Mouse (Mus musculus) A20 (cell line): ENCODE measurements around the gene Trub1.
A peak's percentile ranks its signal among the peaks of the same experiment; 100 is the strongest.

Experiments used
- DNase-seq: peaks from one replicate; pipeline ENCODE4 v3.0.0-alpha.2; 2011; ENCODE audit warnings: low read depth, low spot score

The Trub1 gene

DNA sequence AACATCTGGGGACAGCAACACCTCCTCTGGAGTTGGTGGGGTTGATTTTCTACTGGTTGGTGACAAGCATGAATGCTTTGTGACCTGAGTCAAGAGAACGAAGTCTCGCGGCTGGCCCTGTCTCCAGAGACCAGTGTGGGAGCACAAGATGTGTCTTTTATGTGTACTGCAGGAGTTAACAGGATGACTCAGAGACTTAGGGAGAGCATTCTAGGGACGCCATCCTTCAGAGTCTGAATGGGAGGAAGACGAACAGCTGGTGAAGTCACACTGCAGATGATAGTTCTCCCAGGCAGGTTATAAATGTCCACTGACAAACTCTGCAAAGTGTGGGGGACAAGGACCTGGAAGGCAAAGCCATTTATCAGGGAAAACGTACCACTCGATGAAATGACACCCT is 11.2 kb upstream of the Trub1 start:
- DNase-seq = no peak

DNA sequence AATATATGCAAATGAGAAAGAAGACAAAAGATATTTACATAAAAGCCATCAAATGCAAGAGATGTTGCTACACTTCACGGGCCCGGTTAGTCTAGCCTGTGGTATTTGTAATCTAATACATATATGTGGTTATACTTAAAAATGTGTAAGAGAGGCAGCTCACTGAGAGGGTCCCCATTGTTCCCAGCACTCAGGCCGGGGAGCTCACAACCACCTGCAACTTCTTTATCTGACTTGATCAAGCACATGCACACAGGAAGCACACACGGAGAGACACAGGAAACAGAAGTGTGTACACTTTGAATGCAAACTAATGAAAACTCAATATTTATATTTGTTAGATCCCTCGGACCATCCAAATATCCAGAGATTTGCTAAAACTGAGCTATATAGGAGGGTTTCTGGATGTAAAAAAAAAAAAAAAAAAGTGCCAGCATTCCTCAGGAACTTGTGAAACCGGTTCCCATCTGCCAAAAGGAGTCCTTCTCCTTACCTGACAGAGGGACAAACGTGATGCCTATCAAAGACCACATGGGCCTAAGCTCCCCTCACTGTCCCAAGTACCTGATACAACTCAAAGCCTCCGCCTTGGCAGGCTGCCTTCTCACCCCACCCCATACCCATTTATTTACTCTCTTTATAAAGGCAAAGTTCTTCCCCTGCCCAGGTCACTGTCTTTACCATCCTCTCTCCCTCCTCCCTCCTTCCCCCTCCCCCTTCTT is 9.6 kb upstream of the Trub1 start:
- no peak for DNase-seq

DNA sequence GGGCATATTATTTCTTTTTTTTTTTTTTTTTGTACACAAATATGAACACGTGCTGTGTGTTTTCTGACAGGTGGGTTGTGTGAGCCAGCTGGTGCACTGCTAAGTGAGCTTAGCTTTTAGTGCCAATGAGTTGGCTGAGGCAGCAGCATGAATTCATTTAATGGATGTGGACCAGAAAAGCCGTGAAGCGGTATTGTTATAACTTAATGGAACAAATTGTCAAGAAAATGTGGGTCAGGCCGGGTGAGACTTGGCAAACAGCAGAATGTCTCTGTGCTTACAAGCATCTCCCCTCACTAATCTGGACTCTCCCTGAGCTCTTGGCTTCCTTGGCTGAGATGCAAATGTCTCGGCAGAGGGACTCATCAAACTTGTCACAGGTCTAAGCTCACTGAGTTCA is 7.7 kb upstream of the Trub1 start:
- no peak for DNase-seq

DNA sequence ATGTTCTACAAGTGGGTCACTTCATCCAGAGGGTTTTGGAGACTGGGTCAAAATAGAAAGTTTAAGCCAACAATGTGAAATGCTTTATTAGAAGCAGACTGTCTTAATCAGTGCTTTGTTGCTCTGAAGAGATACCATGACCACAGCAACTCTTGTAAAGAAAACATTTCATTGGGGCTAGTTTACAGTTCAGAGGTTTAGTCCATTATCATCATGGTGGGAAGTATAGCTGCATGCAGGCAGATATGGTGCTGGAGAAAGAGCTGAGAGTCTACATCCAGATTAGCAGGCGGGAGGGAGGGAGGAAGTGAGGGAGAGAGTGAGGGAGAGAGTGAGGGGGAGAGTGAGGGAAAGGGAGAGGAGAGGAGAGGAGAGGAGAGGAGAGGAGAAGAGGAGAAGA is 1.9 kb upstream of the Trub1 start:
- no peak for DNase-seq

DNA sequence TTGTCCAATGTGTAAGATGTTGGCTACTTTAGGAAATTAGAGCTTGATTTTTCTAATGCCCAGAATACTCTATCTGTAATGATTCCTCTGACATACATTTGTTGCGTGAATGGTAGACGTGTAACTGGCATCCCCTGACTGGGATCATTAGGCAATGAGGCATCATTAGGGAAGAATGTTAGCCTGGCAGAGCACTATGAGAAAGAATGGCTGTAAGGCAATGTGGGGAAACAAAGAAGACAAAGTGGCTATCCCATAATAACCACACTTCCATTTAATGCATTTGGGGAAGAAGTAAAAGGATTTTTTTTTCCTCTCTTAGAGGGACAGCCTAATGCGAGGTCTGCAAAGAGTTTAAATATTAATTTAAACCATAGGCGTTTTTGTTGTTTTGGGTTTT is 950 bp upstream of the Trub1 start:
- no peak for DNase-seq

DNA sequence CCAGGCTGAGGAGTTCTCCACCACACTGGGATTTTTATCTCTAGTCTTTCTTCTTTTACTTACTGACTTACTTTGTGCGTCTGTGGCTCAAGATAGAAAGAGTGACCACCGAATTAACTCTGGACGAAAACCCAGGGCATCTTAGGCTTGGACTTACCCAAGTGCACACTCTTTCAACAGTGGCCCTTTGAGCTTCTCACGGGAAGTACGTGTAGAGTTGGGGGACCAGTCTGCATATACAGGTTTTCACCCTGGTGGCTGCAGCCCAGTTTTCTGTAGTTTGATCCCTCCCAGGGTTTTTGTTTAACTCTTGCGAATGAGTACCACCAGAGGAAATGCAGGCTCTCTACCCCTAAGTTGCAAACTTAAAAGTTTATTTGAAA is 497 bp downstream of the Trub1 start:
- DNase-seq = no peak

DNA sequence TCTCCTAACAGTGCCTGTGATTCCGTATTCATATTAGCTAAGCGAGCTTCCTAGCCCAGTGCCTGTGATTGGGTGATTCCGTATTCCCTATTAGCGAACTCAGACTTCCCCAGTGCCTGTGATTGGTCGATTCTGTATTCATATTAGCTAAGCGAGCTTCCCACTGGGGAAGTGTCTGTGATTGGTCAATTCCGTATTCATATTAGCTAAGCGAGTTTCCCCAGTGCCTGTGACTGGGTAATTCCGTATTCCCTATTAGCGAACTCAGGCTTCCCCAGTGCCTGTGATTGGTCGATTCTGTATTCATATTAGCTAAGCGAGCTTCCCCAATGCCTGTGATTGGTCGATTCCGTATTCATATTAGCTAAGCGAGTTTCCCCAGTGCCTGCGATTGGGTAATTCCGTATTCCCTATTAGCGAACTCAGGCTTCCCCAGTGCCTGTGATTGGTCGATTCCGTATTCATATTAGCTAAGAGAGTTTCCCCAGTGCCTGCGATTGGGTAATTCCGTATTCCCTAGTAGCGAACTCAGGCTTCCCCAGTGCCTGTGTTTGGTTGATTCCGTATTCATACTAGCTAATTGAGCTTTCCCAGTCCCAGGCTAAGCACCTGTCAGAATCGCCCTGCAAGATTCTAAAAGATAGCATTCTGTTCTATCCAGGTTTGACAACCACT is 2.7 kb downstream of the Trub1 start:
- no peak for DNase-seq

DNA sequence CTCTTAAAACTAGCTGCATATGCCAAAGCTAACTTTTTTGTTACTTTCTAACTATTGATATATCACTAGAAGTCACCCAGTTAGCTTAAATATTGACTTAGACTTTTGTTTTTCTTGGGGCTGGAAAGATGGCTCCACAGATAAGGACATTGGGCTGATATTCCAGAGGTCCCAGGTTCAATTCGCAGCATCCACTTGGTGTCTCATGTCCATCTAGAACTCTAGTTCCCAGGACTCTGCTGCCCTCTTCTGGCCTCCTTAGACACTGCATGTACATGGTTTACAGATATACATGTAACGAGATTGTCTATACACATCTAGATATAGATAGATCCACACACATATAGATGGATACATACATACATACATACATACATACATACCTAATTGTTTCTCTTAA is 4.4 kb downstream of the Trub1 start:
- peak; percentile 68 for DNase-seq

DNA sequence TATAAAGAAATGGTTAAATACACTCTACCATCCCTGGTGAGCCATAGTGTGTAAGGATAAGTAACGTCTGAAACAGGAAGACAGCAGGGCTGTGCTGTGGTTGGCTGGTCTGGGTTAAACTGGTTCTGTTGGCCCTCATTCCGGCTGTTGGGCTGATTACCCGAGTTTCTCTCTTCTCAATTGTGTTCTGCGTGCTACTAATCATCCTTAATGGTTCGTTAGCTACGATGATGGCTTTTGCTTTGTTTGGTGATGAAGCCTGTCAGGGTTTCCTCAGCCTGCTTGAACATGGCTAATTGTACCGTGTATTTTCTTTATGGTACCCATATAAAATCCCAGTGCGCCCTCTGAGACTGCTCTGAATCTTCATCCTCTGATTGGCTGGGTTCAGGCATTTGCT is 11.0 kb downstream of the Trub1 start:
- DNase-seq = no peak

DNA sequence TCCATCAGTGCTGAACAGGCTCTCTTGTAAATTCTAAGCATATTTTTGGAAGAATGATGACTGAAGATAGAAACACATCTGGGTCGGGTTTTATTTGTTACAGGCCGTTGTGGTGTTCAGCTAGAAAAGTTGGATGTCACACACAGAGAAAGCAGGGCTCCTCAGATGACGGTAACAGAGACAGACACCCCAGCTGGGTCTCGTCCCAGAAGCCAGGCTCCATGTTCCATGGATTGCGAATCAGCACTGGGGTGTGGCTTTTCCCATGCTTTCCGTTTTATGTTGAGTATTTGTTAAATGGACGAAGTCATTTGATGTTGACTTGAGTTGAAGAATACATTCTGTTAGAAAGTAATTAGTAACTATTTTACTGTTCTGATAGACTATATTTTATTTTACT is 13.0 kb downstream of the Trub1 start:
- no peak for DNase-seq

DNA sequence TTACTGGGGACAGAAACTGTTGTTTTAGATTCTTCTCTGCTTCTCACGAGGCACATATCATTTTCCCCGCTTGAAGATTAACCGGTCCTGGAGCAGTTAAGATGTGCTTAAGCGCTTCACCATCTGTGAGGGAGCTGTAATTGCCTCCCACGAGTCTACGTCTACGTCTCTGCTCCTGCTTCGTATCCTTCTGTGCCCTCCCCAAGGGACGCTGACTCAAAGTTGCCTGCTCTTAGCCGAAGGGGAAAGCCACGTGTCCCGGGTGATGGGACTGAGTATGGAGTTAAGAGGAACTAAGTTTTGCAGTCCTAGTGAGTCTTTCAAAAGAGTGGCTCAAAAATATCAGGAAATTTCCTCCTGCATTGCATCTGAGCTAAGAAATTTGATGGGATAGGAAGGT is 18.3 kb downstream of the Trub1 start:
- no peak for DNase-seq

DNA sequence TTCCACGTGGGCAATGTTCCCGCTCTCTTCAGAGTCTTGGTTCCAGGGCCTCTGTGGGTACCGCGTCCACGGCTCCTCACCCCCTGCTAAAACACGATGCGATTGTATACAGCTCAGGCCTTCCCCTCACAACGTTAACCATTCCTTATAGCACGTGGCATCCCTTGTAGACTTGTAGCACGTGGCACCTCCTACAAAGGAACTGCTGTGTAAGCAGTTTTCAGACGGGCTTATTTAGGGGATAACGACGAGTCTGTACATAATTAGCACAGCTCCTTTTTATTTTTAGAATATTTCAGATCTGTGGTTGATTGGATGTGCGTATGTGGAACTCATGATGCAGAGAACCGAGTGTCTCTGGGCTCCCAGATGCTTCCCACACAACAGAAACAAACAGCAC is 19.5 kb downstream of the Trub1 start:
- DNase-seq = no peak

DNA sequence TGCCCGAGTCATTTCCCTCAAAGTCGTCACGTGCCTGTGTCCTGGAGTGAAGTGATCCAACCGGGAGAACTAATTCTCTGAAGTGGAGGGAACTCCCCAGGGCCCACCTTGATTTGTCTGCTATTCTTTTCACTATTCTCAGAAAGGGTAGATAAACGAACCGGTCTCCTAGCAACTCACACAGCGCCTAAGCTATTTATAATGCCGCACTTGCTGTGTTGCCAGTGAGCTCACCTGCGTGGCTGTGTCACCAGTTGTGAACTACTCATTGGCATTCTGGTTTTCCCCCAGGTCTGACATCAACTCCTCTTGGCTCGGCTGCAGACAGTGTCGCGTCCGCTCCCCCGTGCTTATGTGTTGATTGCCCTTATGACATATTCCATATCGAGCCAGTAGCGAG is 20.6 kb downstream of the Trub1 start:
- DNase-seq = no peak

DNA sequence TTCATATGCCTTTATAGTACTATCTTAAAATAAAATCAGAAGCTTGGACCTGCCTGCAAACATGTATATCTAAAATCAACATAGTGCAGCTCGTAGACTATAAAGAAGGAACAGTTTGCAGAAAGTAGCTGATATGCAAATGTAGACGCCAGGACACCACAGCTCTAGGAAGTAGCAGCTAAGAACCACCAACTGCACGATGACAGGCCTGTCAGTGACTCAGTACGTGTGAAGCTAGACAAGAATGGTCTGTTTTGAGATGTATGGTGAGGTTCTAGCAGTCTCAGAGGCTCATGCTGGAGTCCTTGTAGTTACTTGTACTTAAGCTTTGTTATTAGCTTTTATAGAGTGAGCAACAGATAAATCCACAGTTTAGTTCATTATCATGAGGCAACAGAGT is 22.6 kb downstream of the Trub1 start:
- peak; percentile 23 for DNase-seq

DNA sequence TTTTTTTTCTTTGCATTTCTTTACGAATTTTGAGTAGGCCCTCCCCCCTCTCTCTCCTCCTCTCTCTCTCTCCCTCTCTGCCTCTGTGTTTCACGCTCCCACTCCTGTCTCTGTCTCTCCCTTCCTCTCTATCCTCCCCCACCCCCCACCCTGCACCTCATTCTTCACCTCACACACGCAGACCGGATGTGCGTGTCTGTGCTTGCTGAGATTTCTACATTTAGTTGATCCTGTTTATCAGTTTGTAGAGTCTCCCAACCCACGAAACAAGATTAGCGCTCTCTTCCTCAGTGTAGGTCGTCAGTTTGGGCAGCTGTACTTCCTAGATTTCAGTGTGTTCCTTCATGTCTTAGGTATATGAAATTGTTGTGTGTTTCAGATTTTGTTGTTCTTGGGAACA is 24.6 kb downstream of the Trub1 start:
- DNase-seq = no peak

DNA sequence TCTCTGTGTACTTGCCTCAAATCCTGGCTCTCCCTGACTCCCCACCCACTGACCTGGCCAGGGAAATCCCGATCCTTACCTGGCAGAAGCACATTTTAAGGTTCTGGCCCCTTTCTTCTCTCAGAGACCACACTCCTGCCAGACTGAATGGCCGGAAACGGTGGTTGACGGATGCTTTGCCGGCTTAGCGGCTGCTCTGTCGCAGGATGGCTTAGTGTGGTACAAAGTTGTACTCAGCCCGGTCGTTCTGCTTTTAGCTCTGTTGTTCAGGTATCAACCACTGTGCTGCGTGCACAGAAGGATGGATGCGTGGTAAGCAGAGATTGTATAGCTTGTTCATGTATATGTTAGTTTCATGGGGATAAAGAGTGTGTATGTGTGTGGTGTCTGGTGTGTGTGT is 25.3 kb downstream of the Trub1 start:
- no peak for DNase-seq

DNA sequence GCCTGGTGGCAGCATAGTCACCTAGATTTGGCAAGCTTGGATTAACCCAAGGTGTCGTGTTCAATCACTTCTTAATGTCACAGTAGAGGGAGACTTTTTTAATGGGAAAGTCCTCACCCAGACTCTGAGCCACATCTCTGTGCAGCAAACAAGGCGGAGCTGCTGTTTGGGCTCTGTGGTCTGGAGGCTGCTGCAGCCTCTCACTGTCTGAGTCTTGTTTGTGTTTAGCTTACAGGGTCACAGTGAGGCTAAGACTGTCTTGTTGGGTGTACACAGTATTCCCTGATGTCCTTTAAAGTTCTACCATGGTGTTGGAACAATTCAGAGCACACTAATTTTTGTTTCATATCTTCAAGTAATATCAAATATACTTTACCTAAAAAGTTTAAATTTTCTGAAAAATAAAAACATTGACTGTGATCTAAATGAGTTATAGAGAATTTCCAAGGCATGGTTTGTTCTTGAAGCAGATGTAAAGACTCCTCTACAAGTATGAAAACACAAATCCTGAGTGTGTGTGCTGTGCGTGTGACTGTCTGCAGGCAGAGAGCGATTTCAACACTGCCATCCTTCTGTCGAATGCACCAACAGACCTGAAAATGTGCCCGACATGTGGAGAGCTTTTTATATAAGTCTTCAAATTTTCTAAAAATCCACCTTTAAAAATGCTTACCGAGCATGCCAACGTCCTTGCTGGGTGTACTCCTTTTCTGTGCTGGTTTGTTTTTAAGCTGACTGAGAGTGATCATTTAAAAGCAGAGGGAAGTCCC is 27.4 kb downstream of the Trub1 start:
- no peak for DNase-seq

DNA sequence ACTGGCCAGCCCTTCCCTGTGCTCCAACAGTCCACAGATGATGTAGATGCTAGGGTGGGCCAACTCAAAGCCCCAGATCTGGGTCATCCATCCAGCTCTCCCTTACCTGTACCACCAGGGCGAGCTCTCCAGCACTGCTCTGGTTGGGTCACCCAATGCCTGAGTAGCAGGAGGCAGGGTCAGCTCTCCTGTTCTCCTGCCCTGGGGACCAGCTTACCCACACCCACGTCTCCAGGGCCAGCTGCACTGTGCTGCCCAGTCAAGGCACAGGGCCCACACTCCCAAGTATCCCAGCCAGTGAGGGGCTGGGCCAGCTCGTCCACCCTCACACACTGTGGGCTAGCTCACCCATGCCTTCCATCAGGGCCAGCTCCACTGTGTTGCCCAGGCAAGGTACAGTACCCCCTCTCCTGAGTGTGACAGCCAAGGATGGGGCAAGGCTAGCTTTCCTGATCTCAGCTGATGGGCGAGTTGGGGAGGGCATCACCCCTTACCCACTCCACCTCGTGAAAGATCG is 29.1 kb downstream of the Trub1 start:
- no peak for DNase-seq

DNA sequence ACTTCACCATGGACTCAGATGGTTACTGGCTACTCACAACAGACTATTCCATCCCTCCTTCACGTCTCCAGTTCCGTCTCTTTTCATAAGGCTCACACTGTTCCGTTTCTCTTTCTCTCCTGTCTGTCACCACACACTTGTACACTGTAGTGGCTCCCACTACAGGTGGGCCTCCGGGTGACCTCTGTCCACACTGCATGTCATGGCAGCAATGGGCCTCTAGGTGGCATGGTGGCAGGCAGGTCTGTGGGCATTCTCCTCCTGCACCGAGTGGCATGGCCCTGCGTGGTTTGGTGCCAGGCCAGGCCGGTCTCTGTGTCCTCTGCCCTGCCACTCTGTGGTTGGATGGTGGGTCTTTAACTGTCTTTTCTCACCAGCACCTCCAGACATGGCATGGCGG is 30.1 kb downstream of the Trub1 start:
- DNase-seq = peak; percentile 64

DNA sequence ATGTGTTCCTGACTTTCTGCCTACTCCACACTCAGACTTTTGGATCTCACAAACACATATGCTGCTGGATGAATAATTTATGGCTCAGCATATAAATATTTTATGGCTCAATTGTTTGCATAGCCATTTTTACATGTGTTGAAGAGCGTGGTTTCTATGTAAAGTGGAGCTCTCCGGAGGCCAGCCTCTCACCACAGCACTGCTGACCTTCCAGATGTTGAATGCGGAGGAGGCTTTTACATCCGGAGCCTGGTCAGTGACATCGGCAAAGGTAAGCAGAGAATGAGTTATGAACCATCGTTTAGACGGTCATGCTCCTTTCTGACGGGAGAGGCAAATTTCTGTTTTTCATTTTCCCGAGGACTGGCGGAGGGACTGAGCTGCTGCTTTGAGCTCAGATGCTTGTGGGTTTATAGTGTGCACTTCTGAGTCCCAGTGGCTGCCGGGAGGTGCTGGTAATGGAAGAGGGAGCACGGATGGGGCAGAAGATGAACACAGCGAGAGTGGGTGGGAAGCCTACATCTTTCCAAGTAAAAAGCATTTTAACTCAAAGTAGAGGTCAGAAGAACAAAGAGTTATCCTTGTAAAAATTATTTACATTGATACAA is 34.4 kb downstream of the Trub1 start:
- DNase-seq = no peak

DNA sequence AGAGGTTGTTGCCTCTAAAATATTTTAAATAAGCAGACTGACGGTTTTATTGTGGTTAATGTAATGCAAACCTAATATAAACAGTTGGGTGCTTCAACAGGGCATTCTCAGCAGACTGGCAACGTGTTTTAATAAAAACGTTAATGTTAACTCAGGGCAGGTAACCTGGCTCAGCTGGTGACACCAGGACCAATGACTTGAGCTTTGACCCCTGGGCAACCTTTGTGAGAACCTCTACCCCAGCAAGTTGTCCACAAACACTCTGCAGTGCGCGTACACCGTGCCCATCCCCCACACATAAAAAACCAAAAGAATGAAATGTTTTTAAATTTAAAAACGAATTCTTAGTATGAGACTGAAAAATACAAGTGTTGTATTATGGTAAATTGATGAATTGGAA is 36.8 kb downstream of the Trub1 start:
- DNase-seq = no peak

DNA sequence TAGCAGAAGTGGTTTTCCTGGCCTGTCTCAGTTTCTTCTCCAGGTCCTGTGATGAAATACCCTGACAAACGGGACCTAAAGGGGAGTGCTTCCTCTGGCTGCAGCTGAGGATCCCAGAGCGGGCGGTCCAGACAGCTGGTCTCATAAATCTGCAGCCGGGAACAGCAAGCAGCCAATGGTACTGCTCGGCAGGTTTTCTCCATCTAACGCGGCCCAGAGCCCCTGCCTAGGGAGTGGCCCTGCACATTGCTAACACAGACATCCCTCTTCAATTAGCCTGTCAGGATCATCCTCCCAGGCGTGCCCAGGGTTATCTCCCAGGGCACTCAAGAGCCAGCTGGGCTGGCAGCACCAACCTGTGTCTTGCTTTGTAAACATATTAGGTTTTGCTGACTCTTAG is 38.3 kb downstream of the Trub1 start:
- DNase-seq = no peak
